Mouse (Mus musculus) hindbrain, embryonic 11.5 days (tissue): ENCODE measurements around the gene Zfp638. TPM values are rescaled to one million over a fixed set of nuclear protein-coding genes. Genes with fewer than 3 reads are reported as not detected.
"Not testable (repeated sequence)": the region's sequence is repeated elsewhere in the genome, so short reads cannot be mapped to it uniquely, and the experiment has no call there.

Experiments
- ATAC-seq: fragments of 200-750 bp; cut with Nextera tagmentation; 2 replicates; pipeline ENCODE4 v1.8.0; 2017; ENCODE audit warnings: mild to moderate bottlenecking, moderate TSS enrichment, moderate library complexity; ENCODE audit not compliant: low FRiP score
- DNase-seq: peaks from one replicate; pipeline ENCODE4 v3.0.0-alpha.2; 2015; ENCODE audit warnings: low spot score
- H3K27ac ChIP-seq: fragments of 300-500 bp; sonication (generic); 2 replicates; pipeline ENCODE4 v1.5.1; 2014; ENCODE audit warnings: mild to moderate bottlenecking, low read depth, low read length
- H3K27me3 ChIP-seq: fragments of 300-500 bp; sonication (generic); 2 replicates; pipeline ENCODE4 v1.6.1; 2014; ENCODE audit warnings: mild to moderate bottlenecking, low read length, moderate library complexity, mixed read lengths; ENCODE audit not compliant: control insufficient read depth, insufficient read depth
- H3K36me3 ChIP-seq: fragments of 300-500 bp; sonication (generic); 2 replicates; pipeline ENCODE4 v1.6.1; 2014; ENCODE audit warnings: mild to moderate bottlenecking, low read length, moderate library complexity, mixed read lengths; ENCODE audit not compliant: control insufficient read depth, insufficient read depth
- H3K4me1 ChIP-seq: fragments of 300-500 bp; sonication (generic); replicated peaks from 2 replicates; pipeline ENCODE4 v1.6.1; 2014; ENCODE audit warnings: low read length, mixed read lengths; ENCODE audit not compliant: control insufficient read depth, insufficient read depth
- H3K4me2 ChIP-seq: fragments of 300-500 bp; sonication (generic); replicated peaks from 2 replicates; pipeline ENCODE4 v1.6.1; 2014; ENCODE audit warnings: mild to moderate bottlenecking, low read depth, low read length
- H3K4me3 ChIP-seq: fragments of 300-500 bp; sonication (generic); 2 replicates; pipeline ENCODE4 v1.5.1; 2014; ENCODE audit warnings: low read depth, low read length
- H3K9ac ChIP-seq: fragments of 300-500 bp; sonication (generic); 2 replicates; pipeline ENCODE4 v1.6.1; 2014; ENCODE audit warnings: low read depth, low read length
- H3K9me3 ChIP-seq: fragments of 300-500 bp; sonication (generic); 2 replicates; pipeline ENCODE4 v1.6.1; 2016; ENCODE audit warnings: low read length; ENCODE audit not compliant: control insufficient read depth
- WGBS: fragments of 180-500 bp; shearing (Covaris S2); extraction: QIAGEN DNeasy Blood & Tissue Kit; methylation state at CpG from one replicate; pipeline ENCODE4 v1.1.7; 2014; 5-methylcytosine and 5-hydroxymethylcytosine counted together
- polyA plus RNA-seq: library from polyadenylated mRNA; unstranded; fragments of >200 nt; fragmentation: Nextera tagmentation; extraction: Ambion mirVana; gene quantifications from 2 replicates; pipeline ENCODE4 v1.2.1, GENCODE M21; 2014

The Zfp638 gene
- polyA plus RNA-seq, 1 experiment from 2014 or later = 119 TPM

DNA sequence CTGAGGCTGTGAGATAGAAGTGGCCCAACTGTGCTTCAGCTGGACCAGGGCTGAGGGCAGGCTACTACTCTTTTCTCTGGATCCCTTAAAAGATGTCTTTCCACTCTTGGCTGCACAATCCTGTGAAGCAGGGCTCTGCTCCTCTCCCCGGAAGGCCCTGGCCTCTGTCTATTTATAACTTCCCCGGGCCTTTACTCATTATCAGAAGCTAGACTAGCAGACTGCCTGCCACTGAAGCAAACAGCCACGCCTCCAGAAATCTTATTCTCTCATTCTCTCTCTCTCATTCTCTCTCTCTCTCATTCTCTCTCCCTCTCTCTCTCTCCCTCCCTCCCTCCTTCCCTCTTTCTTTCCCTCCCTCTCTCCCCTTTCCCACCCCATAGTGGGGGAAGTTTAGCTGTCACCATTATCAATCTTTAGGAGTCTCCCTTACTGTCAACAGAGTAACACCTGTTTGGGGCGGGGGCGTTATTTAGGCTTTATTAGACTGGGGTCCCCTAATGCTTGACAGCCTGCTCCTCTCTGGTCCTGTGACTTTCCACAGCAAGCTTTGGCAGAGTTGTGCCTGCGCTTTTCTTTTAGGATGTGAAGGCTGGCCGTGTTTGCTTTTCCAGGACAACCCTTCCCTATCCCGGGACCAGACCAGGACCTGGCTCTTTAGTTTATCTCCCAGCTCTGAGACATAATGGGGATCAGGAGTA is 142.4 kb downstream of the Zfp638 start:
- peak; percentile 20 for DNase-seq
- Histone ChIP-seq H3K36me3 (no peaks in the 10 kb centered on the region), H3K4me2 (peak overlapping the region; percentile 74; the same call in 1 of the 2 replicates), H3K9me3 (no peaks in the 10 kb centered on the region), H3K27ac (no peak overlapping the region), H3K27me3 (peaks cover 2% of the 10 kb centered on the region), H3K9ac (no peak overlapping the region), H3K4me3 (no peak overlapping the region), H3K4me1 (peaks cover 10% of the 10 kb centered on the region; the same call in 1 of the 2 replicates)
- WGBS = 26% methylated on average over 8 of the region's 8 CpGs
- peak; percentile 20; the same call in 1 of the 2 replicates for ATAC-seq

DNA sequence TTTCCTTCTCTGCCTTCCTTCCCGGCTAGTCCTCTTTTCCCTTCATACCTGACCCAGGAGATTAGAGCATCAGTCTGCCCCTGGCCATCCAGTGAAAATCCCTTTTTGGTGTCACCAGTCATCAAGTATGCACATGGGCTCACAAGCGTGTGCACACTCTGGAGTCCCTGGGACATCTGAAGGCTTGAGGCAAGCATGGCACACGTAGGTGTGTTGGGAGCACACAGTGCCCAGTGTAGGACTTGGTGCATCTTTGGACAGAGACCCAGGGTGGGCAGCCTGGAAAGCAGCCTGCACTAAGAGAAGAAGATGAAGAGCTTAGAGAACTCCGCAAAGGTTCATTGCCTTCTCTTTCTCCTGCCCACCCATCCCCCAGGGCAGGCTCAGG is 143.0 kb downstream of the Zfp638 start:
- Histone ChIP-seq H3K9me3 (no peaks in the 10 kb centered on the region), H3K27ac (no peak overlapping the region), H3K36me3 (no peaks in the 10 kb centered on the region), H3K27me3 (peaks cover 2% of the 10 kb centered on the region), H3K4me3 (no peak overlapping the region), H3K4me1 (peaks cover 10% of the 10 kb centered on the region; the same call in 1 of the 2 replicates), H3K4me2 (peak overlapping the region; percentile 19; the same call in 1 of the 2 replicates), H3K9ac (0 out of 2 replicates have a peak overlapping the region, but pooled peaks have one; percentile 20)
- ATAC-seq = peak; percentile 58
- no peak for DNase-seq
- WGBS = 11% methylated on average over 4 of the region's 4 CpGs

DNA sequence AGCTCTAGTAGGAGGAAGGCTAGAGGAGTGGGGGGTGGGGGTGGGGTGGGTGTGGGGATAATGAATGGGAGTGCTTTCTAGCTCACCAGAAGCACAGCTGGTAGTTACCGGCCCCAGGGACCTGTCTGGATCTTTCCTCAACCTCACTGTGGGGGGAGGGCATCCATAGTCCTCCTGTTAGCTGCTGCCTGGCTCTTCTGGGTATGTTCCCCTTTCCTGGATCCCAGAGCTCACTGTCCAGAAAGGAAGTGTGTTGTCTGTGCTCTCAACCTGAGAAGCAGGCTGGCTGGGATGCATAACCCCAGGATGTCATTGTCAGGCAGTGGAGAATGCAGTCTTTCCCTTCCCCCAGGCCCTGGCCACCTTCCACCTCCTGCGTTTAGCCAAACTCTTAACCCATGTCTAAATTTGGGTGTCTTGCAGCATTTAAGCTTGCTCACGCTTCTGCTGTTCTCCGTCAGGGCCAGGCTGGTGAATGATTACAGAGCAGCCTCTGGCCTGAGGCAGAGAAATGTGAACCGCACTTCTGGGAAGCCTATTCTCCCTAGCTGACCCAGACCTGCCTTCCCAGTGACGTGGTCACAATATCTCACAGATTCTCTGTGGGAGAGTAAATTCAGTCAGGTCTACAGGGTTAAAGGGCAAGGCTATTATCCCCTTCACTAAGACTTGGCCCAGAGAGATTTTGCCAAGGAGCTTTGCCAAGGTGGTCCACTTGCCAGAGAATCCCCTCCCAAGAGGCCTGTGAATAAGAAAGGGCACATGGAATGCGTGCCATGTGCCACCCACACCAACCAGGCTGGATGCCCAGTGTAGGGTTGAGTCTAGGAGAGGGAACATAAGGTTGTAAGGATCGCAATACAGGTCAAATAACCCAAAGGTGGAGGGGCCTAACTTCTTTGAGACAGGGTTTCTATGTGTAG is 143.7 kb downstream of the Zfp638 start:
- Histone ChIP-seq H3K27me3 (peaks cover 2% of the 10 kb centered on the region), H3K9me3 (no peaks in the 10 kb centered on the region), H3K27ac (peak overlapping the region; percentile 72), H3K36me3 (no peaks in the 10 kb centered on the region), H3K9ac (peak overlapping the region; percentile 34; the same call in 1 of the 2 replicates), H3K4me2 (peak overlapping the region; percentile 11; the same call in 1 of the 2 replicates), H3K4me3 (no peak overlapping the region), H3K4me1 (peaks cover 10% of the 10 kb centered on the region; the same call in 1 of the 2 replicates)
- 30% methylated on average over 8 of the region's 8 CpGs for WGBS
- DNase-seq (peak; percentile 60), ATAC-seq (peak; percentile 84)

DNA sequence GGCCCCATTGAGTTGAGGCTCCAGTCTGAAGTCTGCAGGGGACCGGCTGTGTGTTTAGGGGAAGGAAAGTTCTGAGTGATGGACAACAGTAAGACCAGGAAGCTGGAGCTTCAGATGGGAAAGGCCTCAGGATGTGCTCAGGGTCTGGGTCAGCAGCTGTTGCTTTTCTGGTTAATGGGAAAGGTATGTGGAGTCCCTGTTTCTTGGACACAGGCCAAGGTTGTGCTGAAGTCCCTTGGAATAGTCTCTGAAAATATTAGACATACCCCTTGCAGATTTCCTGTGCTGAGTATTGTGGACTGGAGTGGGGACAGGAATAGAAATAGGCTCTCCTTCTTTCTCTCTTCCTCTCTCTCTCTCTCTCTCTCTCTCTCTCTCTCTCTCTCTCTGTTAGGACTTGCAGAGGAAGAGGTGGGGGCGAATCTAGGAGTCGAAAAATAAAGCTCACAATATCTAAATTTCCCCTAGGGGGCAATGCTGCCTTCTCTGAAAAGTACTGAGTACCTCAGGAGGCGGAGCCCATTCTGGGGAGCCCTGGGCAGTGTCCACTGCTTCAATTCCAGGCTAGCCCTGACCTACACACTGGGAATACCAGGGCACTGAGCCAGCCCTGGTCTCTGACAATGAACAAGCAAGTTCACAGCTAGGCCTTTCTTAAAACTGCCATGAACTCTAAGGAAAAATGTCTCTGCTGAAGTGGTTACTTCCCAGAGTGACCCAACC is 148.2 kb downstream of the Zfp638 start:
- H3K9ac ChIP-seq, H3K9me3 ChIP-seq, ATAC-seq, H3K4me1 ChIP-seq, H3K27me3 ChIP-seq, DNase-seq, H3K4me3 ChIP-seq, H3K27ac ChIP-seq, H3K36me3 ChIP-seq, H3K4me2 ChIP-seq: not testable (repeated sequence)
- 69% methylated on average over 4 of the region's 4 CpGs for WGBS

DNA sequence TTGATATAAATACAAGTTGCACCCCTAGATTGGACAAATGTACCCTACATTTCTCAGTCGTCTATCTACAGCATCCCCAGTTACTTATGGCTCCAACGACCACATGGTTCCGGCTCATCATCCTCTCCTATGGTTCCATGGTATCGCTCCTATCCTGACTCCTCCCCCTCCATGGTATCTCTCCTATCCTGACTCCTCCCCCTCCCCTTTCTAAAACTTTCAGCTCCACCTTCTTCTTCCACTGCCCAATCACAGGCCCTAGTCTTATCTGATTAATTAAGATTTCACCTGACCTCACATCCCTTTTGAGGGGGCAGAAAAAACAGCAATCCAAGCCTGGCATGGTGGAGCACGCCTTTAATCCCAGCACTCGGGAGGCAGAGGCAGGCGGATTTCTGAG is 149.9 kb downstream of the Zfp638 start:
- Histone ChIP-seq H3K4me1 (no peaks in the 10 kb centered on the region; the same call in 1 of the 2 replicates), H3K4me2 (no peak overlapping the region), H3K9me3 (no peaks in the 10 kb centered on the region), H3K27ac (no peak overlapping the region), H3K36me3 (no peaks in the 10 kb centered on the region), H3K9ac (no peak overlapping the region), H3K4me3 (no peak overlapping the region), H3K27me3 (peaks cover 2% of the 10 kb centered on the region)
- DNase-seq = no peak
- WGBS = 87% methylated on average over 7 of the region's 7 CpGs
- no peak for ATAC-seq

DNA sequence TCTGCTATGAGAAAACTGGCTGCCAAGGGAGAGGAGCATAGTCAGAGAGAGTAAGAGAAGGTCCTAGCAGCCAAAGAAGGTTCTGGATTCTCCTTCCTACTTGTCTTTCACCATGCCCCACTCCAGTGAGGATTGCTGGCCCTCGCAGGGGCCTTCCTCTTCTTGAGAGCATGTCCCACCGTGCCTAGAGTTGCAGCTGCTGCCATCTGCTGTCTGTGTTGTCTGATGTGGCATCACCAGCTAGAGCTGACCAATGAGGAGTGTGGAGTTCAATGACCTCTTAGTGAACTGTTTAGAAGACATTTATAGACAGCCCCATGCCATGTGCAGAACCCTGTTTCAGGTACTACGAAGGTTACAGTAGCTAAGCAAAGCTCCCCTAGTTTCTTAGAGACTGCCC is 150.5 kb downstream of the Zfp638 start:
- no peak for DNase-seq
- H3K36me3 ChIP-seq = no peaks in the 10 kb centered on the region
- no peaks in the 10 kb centered on the region; the same call in 1 of the 2 replicates for H3K4me1 ChIP-seq
- peaks cover 2% of the 10 kb centered on the region for H3K27me3 ChIP-seq
- no peak for ATAC-seq
- H3K9me3 ChIP-seq = no peaks in the 10 kb centered on the region
- no peak overlapping the region for H3K4me3 ChIP-seq
- 63% methylated on average over 3 of the region's 3 CpGs for WGBS
- H3K9ac ChIP-seq = no peak overlapping the region
- H3K27ac ChIP-seq = no peak overlapping the region
- H3K4me2 ChIP-seq = no peak overlapping the region

DNA sequence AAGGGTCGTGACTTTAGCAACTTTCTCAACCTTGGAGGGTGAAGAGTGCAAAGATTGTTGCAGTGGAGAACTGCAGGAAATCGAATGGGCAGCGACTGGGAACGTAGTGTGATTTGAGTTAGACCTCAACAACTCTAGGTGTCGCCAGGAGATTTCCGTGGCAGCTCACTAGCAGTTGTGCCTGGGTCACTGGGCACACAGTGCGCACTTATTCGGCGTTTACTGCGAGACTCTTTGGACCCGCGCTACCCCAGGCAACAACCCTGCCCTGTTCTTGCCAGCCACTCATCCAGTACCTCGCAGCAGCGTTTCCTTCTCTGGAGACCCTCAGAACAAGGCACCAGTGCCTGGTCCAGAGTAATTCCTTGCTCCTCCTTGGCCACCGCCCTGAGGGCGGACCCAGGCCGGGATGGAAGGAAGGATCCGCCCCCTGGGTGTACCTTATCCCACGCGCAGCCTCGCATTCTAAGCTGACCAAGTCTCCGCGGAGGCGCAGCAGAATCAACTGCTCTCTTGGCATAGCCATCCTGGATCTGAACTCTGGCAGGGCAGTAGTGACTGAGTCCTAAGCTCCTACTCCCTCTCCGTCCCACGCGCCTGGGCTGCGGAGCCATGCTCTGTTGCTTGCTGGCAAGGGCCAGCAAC is 152.1 kb downstream of the Zfp638 start:
- DNase-seq (peak; percentile 56), ATAC-seq (no peak)
- Histone ChIP-seq H3K9ac (no peak overlapping the region), H3K4me3 (peak overlapping the region; percentile 12), H3K4me1 (no peaks in the 10 kb centered on the region; the same call in 1 of the 2 replicates), H3K27ac (no peak overlapping the region), H3K36me3 (no peaks in the 10 kb centered on the region), H3K27me3 (peaks cover 2% of the 10 kb centered on the region), H3K9me3 (no peaks in the 10 kb centered on the region), H3K4me2 (peak overlapping the region; percentile 45)
- 6% methylated on average over 28 of the region's 28 CpGs for WGBS

- Histone ChIP-seq H3K4me2 (no peak overlapping the region), H3K4me1 (no peaks in the 10 kb centered on the region; the same call in 1 of the 2 replicates), H3K27ac (no peak overlapping the region), H3K9ac (no peak overlapping the region), H3K4me3 (no peak overlapping the region), H3K27me3 (peaks cover 2% of the 10 kb centered on the region), H3K36me3 (no peaks in the 10 kb centered on the region), H3K9me3 (no peaks in the 10 kb centered on the region)
- no peak for DNase-seq
- no peak for ATAC-seq
- WGBS = 84% methylated on average over 4 of the region's 4 CpGs
Measured at GRCm38 (mm10) chr6:84020002-84020401, 153.1 kb downstream of the Zfp638 start.
